Mouse (Mus musculus): ENCODE measurements around the gene Uvrag.

DNA sequence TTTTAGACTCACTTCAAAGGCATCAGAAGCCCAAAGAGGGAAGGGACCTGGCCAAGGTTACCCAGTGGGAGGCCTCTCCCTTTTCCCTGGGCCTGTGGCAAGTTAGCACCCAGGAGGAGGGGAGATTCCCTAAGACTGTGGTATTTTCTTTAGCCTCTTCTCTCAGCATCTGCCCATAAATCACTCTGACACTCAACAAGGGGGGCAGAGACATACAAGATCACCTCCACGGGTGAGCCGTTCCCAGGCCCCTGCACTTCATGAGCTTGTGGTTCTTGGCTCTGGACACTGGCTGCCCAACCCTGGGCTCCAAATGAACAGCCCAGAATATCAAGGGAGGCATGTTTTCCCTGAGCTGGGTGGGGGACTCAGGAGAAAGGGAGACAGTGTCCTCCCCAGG lies 279.9 kb downstream of the Uvrag start:
- TF ChIP-seq CTCF (IDR thresholded peaks at IDR 0.05; ENCODE audit: low read depth, low read length) (no peak), POLR2A (IDR thresholded peaks at IDR 0.05; ENCODE audit: extremely low read depth, insufficient read depth, low read length) (no peak)
